ENCODE assay signal across 14 mouse cellular contexts in the genomic region with DNA sequence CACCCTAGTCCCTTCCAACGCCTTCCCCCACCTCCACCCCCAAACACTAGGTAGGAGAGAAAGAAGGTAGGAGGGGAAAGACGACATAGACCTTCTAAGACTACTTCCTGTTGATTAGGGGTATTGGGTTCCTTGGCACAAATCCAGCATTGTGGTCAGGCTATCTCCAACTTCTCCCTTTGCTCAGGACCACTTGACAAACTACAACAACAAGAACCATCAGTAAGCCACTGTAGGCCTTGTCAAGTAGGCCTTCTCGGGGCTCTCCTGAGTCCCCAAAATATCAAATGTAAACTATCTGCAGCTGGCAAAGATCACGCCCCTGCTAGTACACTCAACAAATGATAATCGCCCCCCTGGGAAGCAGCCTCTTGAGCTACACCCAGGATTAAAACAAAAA. TPM values are rescaled to one million over a fixed set of nuclear protein-coding genes. Genes with fewer than 3 reads are reported as not detected.
DNase-seq lines count a peak whose midpoint lies in the region; ATAC-seq and TF ChIP-seq lines count a peak whose summit lies in the region.
"Had no signal": no experiment of that assay in that cellular context is flagged by ENCODE, and none has a peak within 500 bp of the region (broad histone marks: within the 10 kb centered on the region; RNA-seq: fewer than 3 reads in every experiment).

No protein-coding gene starts in this region.

- no peaks in the 10 kb centered on the region for H3K9me3 ChIP-seq in stomach, postnatal 0 days (ENCODE audit: control insufficient read depth, low read length)
- no peaks in the 10 kb centered on the region for H3K9me3 ChIP-seq in kidney, embryonic 16.5 days (ENCODE audit: low read length)
- H3K9me3 ChIP-seq: limb, embryonic 13.5 days; midbrain, embryonic 10.5 days had no signal

- ATAC-seq in common myeloid progenitor, adult 5-6 weeks (replicated peaks; ENCODE audit: low read depth, poor library complexity, severe bottlenecking), result peak; percentile 36
- ATAC-seq in megakaryocyte, adult 5-6 weeks (ENCODE audit: poor library complexity, severe bottlenecking), result peak; percentile 7; the same call in 1 of the 2 replicates
- no peak for ATAC-seq in stomach, postnatal 0 days (ENCODE audit: low FRiP score, low TSS enrichment)
- ATAC-seq in kidney, embryonic 16.5 days (ENCODE audit: low FRiP score, low TSS enrichment), result no peak
- ATAC-seq: hindbrain, postnatal 0 days; Patski had no signal

- no peak for TF ChIP-seq CTCF in stomach, postnatal 0 days (IDR thresholded peaks at IDR 0.05; ENCODE audit: low read depth)

- no peak overlapping the region for H3K4me2 ChIP-seq in stomach, postnatal 0 days (replicated peaks; ENCODE audit: low read depth)
- no peak overlapping the region for H3K4me2 ChIP-seq in kidney, embryonic 16.5 days (replicated peaks; ENCODE audit: low read depth, low read length)
- H3K4me2 ChIP-seq: limb, embryonic 13.5 days had no signal

- 52% methylated on average over 5 of the region's 5 CpGs for WGBS in stomach, postnatal 0 days
- 69% methylated on average over 5 of the region's 5 CpGs for WGBS in kidney, embryonic 16.5 days

- H3K4me1 ChIP-seq in stomach, postnatal 0 days (replicated peaks; ENCODE audit: control insufficient read depth, insufficient read depth), result peaks cover 3% of the 10 kb centered on the region; the same call in 1 of the 2 replicates
- peaks cover 11% of the 10 kb centered on the region for H3K4me1 ChIP-seq in kidney, embryonic 16.5 days (ENCODE audit: insufficient read depth, low read length)

- H3K27me3 ChIP-seq in stomach, postnatal 0 days (ENCODE audit: control insufficient read depth, insufficient read depth, low read length), result no peaks in the 10 kb centered on the region
- no peaks in the 10 kb centered on the region for H3K27me3 ChIP-seq in kidney, embryonic 16.5 days (ENCODE audit: insufficient read depth, low read length)
- H3K27me3 ChIP-seq: limb, embryonic 13.5 days; Patski had no signal

- DNase-seq in 3T3-L1 (ENCODE audit: low read depth, low spot score) (peak; percentile 6), 416B (ENCODE audit: low read depth) (peak; percentile 96)
- DNase-seq in stomach, postnatal 0 days (ENCODE audit: low spot score), result no peak
- DNase-seq in thymus, postnatal 0 days (ENCODE audit: low spot score), result no peak
- DNase-seq: adrenal gland, postnatal 10 days; cerebellum, adult 11 months; kidney, postnatal 25 days had no signal

- no peak overlapping the region for H3K4me3 ChIP-seq in stomach, postnatal 0 days (ENCODE audit: low read depth, low read length)
- no peak overlapping the region for H3K4me3 ChIP-seq in kidney, embryonic 16.5 days (ENCODE audit: low read length)
- H3K4me3 ChIP-seq: limb, embryonic 13.5 days; midbrain, embryonic 10.5 days had no signal

- peaks cover 8% of the 10 kb centered on the region; the same call in 1 of the 2 replicates for H3K36me3 ChIP-seq in stomach, postnatal 0 days (ENCODE audit: control insufficient read depth, insufficient read depth, low read length)
- H3K36me3 ChIP-seq in kidney, embryonic 16.5 days (ENCODE audit: insufficient read depth, low read length), result peaks cover 25% of the 10 kb centered on the region

- no peak overlapping the region for H3K9ac ChIP-seq in stomach, postnatal 0 days (ENCODE audit: low read length)
- H3K9ac ChIP-seq in kidney, embryonic 16.5 days (replicated peaks; ENCODE audit: low read length), result no peak overlapping the region
- H3K9ac ChIP-seq: limb, embryonic 13.5 days had no signal

- no peak overlapping the region for H3K27ac ChIP-seq in stomach, postnatal 0 days (replicated peaks)
- H3K27ac ChIP-seq in kidney, embryonic 16.5 days (ENCODE audit: low read length), result no peak overlapping the region
- H3K27ac ChIP-seq: hindbrain, postnatal 0 days; limb, embryonic 13.5 days; midbrain, embryonic 10.5 days had no signal

- no peak for TF ChIP-seq EP300 in stomach, postnatal 0 days (optimal IDR thresholded peaks at IDR 0.05)

RNA-seq across cellular contexts. Expression of a gene that starts 4.5 kb away (rescaled TPM):
- total RNA-seq in common myeloid progenitor, adult 5-6 weeks (2017), result 76.3 and 90.5 TPM in 2 replicates
- total RNA-seq in megakaryocyte, adult 5-6 weeks (2015), result 28.0 and 29.3 TPM in 2 replicates
- 43.3 and 45.3 TPM in 2 replicates for total RNA-seq in megakaryocyte, adult 5-6 weeks (2017)
- polyA plus RNA-seq in stomach, postnatal 0 days (2015; fragmentation: Nextera tagmentation; extraction: Ambion mirVana), result 12.1 and 13.9 TPM in 2 replicates
- polyA plus RNA-seq in thymus, postnatal 0 days (2015; fragmentation: Nextera tagmentation; extraction: Ambion mirVana), result 27.6 and 28.5 TPM in 2 replicates
- 27.4 and 29.9 TPM in 2 replicates for polyA plus RNA-seq in kidney, embryonic 16.5 days (2015; fragmentation: Nextera tagmentation; extraction: Ambion mirVana)

RNA-seq across cellular contexts. Expression of a gene that starts 22.2 kb away (rescaled TPM):
- total RNA-seq in common myeloid progenitor, adult 5-6 weeks (2017), result 50.4 and 79.0 TPM in 2 replicates
- 24.4 and 26.8 TPM in 2 replicates for total RNA-seq in megakaryocyte, adult 5-6 weeks (2015)
- total RNA-seq in megakaryocyte, adult 5-6 weeks (2017), result 51.3 and 53.4 TPM in 2 replicates
- polyA plus RNA-seq in stomach, postnatal 0 days (2015; fragmentation: Nextera tagmentation; extraction: Ambion mirVana), result 12.0 and 13.4 TPM in 2 replicates
- polyA plus RNA-seq in thymus, postnatal 0 days (2015; fragmentation: Nextera tagmentation; extraction: Ambion mirVana), result 18.5 and 19.9 TPM in 2 replicates
- 12.5 and 14.0 TPM in 2 replicates for polyA plus RNA-seq in kidney, embryonic 16.5 days (2015; fragmentation: Nextera tagmentation; extraction: Ambion mirVana)

Comparison
In these comparisons a context has a peak if more than half of its experiments do, and no peak if none do; other contexts are left out.
1. DNase-seq: peak in 3T3-L1 (single experiment) and 416B (single experiment); none in stomach, postnatal 0 days (single experiment) and thymus, postnatal 0 days (single experiment).
2. ATAC-seq: peak in common myeloid progenitor, adult 5-6 weeks (single experiment) and megakaryocyte, adult 5-6 weeks (single experiment); none in stomach, postnatal 0 days (single experiment) and kidney, embryonic 16.5 days (single experiment).